Mouse (Mus musculus): ENCODE results near the gene Gm14496. TPM values are rescaled to one million over a fixed set of nuclear protein-coding genes. Genes with fewer than 3 reads are reported as not detected.

Gm14496 gene
- not detected for polyA plus RNA-seq (2014; fragmentation: Illumina TruSeq; extraction: RNeasy Lipid Tissue Mini Kit (QIAGEN cat#74804); ENCODE audit: insufficient read depth, low read depth, low replicate concordance)

DNA sequence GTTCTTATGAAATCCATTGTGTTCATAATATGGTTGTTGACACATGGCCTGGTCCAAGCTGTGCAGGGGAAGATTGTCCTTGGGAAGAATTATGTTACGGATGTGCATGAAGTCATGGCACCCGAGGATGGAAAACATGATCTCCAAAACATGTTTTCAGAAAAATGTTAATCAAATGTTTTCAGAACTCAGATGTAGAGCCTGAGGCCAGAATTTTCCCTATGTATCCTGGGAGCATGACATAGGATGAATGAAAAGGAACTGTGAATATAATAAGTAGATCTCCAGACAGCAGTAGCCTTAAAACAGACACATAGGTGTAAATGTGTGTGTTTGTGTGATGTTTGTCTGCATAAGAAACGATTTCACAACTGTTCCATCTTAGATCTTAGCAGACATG lies at the start of gene Gm14496:
TSS of gene Gm14496 (plus strand) at position 301 of the 400 bp plus-strand sequence.

Other genes starting within 250 kb of the Gm14496 start
- gene Myt1, start 227.8 kb upstream of the Gm14496 start, polyA plus RNA-seq (2014; fragmentation: Illumina TruSeq; extraction: RNeasy Lipid Tissue Mini Kit (QIAGEN cat#74804); ENCODE audit: insufficient read depth, low read depth, low replicate concordance): not detected
- gene Pcmtd2, start 153.3 kb upstream of the Gm14496 start, polyA plus RNA-seq (2014; fragmentation: Illumina TruSeq; extraction: RNeasy Lipid Tissue Mini Kit (QIAGEN cat#74804); ENCODE audit: insufficient read depth, low read depth, low replicate concordance): 22.3 TPM
- gene Polr3k, start 126.8 kb upstream of the Gm14496 start, polyA plus RNA-seq (2014; fragmentation: Illumina TruSeq; extraction: RNeasy Lipid Tissue Mini Kit (QIAGEN cat#74804); ENCODE audit: insufficient read depth, low read depth, low replicate concordance): 19.1 TPM

Measured in lung, adult 10 weeks (tissue).